Mouse (Mus musculus) gastrocnemius, postnatal 10 days (tissue): ENCODE measurements around the gene Ncoa1. TPM values are rescaled to one million over a fixed set of nuclear protein-coding genes. Genes with fewer than 3 reads are reported as not detected.
"Not testable (repeated sequence)": the region's sequence is repeated elsewhere in the genome, so short reads cannot be mapped to it uniquely, and the experiment has no call there.

Experiments
- DNase-seq: peaks from one replicate; pipeline ENCODE4 v3.0.0; 2021; ENCODE audit warnings: mixed read lengths
- total RNA-seq, 2 experiments: library from RNA; stranded (reverse); gene quantifications; 2 replicates each; pipeline ENCODE4 v1.2.3; 2021

Ncoa1 gene
- total RNA-seq, 2 experiments from 2014 or later, result 32.3 to 43.1 TPM

- peak; percentile 64 for DNase-seq
Measured at GRCm38 (mm10) chr12:4476291-4476831, 621 bp downstream of the Ncoa1 start.

DNA sequence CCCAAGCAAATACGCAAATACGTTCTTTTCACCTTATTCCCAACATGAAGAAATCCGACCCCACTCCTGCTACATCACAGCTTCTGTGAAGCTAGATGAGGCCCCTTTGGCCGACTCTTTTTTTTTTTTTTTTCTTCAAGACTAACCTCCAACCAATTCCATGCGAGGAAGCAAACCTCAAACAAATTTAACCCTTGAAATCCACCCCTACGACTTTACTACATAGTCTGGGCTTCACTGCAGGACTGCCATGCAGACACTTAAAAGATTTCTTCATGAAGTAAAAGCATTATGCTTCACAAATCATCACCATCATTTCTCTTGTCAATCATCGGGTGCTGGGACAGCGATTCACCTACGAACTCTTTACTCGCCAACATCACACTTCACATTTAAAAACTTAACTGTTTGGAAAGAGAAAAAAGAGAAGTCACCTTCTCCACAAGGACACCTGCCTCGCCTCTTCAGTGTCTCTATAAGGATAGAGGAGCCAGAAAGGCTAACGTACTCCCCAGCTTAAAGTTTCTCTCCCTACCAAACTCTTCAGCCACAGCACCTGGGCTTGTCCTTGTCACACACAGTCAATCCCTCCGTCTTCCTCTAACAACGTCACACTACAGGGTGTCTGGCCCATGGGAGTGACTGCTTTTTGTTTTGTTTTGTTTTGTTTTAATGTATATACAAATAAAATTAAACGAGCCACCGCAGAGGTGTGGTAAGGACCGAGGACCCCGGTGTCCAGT lies 1.6 kb downstream of the Ncoa1 start:
- DNase-seq, result no peak

DNA sequence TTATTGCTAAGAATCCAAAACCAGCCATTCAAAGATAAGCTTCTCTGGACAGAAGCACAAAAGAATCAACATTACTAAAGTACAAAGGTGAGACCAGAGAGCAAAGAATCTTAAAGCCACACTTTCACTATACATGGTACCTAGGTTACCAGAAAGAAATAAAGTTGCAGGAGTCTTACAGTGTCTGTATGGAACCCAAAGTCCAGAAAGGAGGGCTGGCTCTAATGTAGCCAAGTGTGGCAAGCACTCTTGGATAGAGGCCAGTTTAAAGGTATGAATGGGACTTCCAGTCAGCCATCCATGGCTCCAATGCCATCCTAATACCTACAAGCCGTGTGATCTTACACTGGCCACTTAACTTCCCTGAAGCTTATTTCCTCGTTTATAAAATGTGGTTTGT lies 7.9 kb downstream of the Ncoa1 start:
- no peak for DNase-seq

DNA sequence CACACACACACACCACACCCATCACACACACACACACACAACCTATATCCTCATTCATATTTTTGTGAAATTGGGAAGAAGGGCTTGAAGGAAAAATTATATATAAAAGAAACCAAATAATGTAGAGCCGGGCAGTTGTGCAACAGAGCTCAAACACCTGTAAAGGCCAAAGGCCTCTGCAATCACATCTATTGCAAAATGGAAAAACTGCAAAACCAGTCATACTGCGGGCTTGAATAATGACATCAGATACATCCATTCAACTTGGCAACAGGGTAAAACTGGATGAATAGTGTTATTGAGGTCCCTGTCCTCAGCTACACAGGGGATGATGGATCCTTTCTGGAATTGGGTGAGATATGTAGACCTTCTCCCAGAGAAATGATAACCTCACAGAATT lies 13.3 kb downstream of the Ncoa1 start:
- DNase-seq, result no peak

- DNase-seq, result no peak
Measured at GRCm38 (mm10) chr12:4462420-4462819, 14.6 kb downstream of the Ncoa1 start.

GRCm38 (mm10) chr12:4460990-4461389 lies 16.0 kb downstream of the Ncoa1 start:
- no peak for DNase-seq

DNA sequence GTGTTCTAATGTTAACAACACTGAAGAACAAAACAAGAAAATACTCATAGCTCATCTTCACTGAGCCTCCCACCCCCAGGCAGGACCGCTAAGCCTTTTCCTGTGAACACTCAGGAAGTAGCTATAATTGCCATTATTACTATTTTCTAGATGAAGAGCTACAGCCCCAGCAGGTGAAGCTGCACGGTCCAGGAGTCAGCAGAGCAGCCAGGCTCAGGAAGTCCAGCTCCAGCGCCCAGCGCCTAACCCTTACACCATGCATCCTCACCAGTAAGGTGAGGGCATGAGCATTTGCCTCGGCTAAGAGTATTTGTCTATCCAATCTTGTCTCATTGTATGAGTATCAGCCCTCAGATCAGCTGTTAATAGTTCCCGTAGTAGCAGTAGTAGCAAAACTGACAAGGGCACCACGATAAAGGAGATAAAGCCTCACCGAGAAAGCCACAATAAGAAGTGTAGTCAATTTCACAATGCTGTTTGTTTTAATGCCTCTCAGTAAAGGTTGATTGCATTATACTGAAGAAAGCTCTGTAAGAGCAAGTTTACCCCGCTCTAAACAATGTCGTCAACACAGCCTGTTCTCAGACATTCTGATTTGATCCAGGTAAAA lies 21.9 kb downstream of the Ncoa1 start:
- DNase-seq, result no peak

DNA sequence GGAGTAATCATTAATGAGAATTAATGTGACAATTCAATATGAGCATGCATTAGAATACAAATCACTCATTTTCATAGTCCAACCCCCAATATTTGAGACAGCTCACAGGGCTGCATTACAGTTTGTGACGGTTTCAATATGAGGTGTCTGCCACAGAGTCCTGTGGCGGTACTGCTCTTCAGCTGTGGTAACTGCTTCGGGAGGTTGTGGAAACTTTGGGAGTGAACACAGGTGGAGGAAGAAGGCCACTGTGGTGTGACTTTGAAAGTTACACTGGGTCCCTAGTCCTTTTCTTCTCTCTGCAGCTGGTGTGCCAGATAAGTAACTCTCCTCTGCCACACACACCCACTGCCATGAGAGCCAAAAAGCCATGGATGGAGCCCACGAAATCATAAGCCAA lies 22.7 kb downstream of the Ncoa1 start:
- DNase-seq, result no peak

DNA sequence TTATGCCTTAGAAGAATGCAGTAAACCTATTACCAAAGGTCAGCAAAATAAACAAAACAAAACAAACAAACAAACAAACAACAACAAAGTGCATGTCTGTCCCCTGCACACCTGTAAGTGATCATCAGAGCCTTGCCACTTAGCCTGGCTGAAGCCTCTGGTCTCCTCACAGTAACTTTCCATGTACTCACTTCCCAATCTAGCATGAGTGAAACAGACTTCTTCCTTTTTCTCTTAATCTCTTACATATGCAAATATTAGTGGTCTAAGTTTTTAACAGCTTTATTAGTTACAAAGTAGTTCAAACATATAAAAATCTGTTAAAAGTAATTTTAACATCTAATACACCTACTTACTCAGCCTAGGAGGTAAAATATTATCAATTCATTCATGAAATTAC lies 24.7 kb downstream of the Ncoa1 start:
- no peak for DNase-seq

GRCm38 (mm10) chr12:4450485-4450884 lies 26.5 kb downstream of the Ncoa1 start:
- not testable (repeated sequence) for DNase-seq

DNA sequence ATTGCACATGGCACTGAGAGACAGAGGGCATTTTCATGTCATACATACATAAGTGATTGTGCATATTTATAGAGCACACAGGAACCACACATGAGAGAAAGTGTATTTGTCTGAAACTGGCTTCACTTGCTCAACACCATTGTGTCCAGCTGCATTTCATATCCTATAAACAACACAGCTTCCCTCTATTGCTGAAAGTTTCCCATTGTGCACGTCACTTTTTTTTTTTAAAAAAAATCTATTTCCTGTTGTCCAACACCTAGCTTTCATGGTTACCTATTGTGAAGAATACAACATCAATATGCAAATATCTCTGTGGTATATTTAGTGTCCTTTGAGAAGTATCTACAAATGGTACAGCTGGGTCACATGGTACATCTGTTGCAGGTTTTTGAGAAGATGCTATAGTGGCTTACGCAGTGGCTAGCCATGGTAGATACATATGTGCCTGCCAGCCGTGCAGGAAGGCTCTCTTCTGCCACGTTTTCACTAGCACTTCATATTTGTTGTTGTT lies 28.8 kb downstream of the Ncoa1 start:
- DNase-seq, result no peak

DNA sequence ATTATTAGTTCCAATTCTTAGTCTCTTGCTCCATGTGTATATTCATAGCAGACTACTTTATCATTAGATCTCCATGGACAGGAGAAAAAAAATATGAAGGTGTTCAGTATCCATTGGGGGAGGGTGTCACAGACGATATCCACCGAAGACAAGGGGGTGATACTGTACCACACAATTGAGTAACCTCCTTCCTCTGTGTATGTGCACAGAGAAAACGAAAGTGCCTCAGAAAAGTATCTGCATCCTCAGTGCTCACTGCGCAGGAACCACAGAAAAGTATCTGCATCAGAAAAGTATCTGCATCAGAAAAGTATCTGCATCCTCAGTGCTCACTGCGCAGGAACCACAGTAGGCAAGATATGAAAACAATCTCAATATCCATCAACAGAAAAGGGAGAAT lies 32.0 kb downstream of the Ncoa1 start:
- no peak for DNase-seq

GRCm38 (mm10) chr12:4441451-4441850 lies 35.5 kb downstream of the Ncoa1 start:
- DNase-seq, result no peak

GRCm38 (mm10) chr12:4436198-4436597 lies 40.8 kb downstream of the Ncoa1 start:
- DNase-seq, result no peak

- DNase-seq, result no peak
Measured at GRCm38 (mm10) chr12:4433549-4433948, 43.4 kb downstream of the Ncoa1 start.

- DNase-seq, result no peak
Measured at GRCm38 (mm10) chr12:4431978-4432377, 45.0 kb downstream of the Ncoa1 start.

DNA sequence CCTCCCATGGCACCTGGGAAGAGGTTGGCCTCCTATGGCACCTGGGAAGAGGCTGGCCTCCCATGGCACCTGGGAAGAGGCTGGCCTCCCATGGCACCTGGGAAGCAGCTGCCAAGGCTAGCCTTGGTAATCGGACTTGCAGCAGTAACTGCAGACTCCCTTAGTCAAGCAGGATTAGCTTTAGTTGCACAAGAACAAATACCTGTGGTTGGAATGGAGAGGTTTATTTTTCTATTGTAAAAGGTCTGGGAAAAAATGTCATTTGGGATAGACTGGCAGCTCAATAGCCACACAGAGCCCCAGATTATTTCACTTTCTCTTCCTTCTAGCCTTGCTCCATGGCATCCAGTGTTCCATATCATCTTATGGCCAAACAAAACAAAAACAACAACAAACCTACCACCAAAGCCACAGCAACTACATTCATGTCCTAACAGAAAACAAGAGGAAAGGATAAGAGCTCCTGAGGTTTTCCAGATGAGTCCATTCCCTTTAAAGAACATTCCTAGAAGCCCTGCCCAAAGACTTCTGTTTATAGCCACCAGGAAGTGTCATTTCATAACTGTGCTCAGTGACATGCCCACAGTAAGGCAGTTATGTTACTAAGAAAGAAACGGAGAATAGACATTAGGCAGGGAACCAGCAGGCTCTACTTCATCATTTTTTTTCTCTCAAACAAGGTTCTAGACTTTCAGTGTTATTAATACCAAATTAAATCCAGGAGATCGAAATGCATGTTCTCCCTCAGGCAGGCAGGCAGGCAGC lies 46.7 kb downstream of the Ncoa1 start:
- no peak for DNase-seq

DNA sequence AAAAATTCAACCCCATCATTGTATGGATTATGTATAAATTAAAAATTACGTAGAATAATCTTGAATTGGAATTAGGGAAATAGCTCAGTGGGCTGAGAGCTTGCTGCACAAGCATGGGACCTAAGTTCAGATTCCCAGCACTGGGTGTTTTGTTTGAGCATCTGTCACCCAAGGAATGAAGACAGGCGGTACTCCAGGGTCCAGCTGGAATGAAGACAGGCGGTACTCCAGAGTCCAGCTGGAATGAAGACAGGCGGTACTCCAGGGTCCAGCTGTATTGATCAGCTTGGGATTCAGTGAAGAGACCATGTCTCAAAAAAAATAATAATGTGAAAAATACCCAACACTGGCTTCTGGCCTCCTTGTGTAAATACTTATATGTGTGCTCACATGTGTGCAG lies 58.2 kb downstream of the Ncoa1 start:
- no peak for DNase-seq

GRCm38 (mm10) chr12:4417626-4418263 lies 59.2 kb downstream of the Ncoa1 start:
- no peak for DNase-seq

GRCm38 (mm10) chr12:4407085-4407484 lies 69.9 kb downstream of the Ncoa1 start:
- DNase-seq, result no peak

- no peak for DNase-seq
Measured at GRCm38 (mm10) chr12:4406155-4406554, 70.8 kb downstream of the Ncoa1 start.

GRCm38 (mm10) chr12:4403206-4403605 lies 73.8 kb downstream of the Ncoa1 start:
- no peak for DNase-seq
